Mouse (Mus musculus) heart, embryonic 15.5 days (tissue): Measurements from ENCODE around the gene Foxm1. TPM values are rescaled to one million over a fixed set of nuclear protein-coding genes. Genes with fewer than 3 reads are reported as not detected.

Experiments
- ATAC-seq: fragments of 200-750 bp; cut with Nextera tagmentation; replicated peaks from 2 replicates; pipeline ENCODE4 v1.8.0; 2017; ENCODE audit warnings: low read depth, moderate TSS enrichment; ENCODE audit not compliant: insufficient number of reproducible peaks, insufficient read depth, low FRiP score
- H3K27ac ChIP-seq: fragments of 300-500 bp; sonication (generic); 2 replicates; pipeline ENCODE4 v1.5.1; 2015; ENCODE audit warnings: mild to moderate bottlenecking, inconsistent platforms
- H3K27me3 ChIP-seq: fragments of 300-500 bp; sonication (generic); 2 replicates; pipeline ENCODE4 v1.6.1; 2015; ENCODE audit warnings: inconsistent platforms
- H3K36me3 ChIP-seq: fragments of 300-500 bp; sonication (generic); 2 replicates; pipeline ENCODE4 v1.6.1; 2015; ENCODE audit warnings: mild to moderate bottlenecking, inconsistent platforms
- H3K4me1 ChIP-seq: fragments of 300-500 bp; sonication (generic); replicated peaks from 2 replicates; pipeline ENCODE4 v1.6.1; 2015; ENCODE audit warnings: inconsistent platforms
- H3K4me2 ChIP-seq: fragments of 300-500 bp; sonication (generic); 2 replicates; pipeline ENCODE4 v1.6.1; 2015; ENCODE audit warnings: inconsistent platforms, mild to moderate bottlenecking, moderate library complexity
- H3K4me3 ChIP-seq: fragments of 300-500 bp; sonication (generic); 2 replicates; pipeline ENCODE4 v1.5.1; 2015; ENCODE audit warnings: mild to moderate bottlenecking, inconsistent platforms
- H3K9ac ChIP-seq: fragments of 300-500 bp; sonication (generic); 2 replicates; pipeline ENCODE4 v1.6.1; 2015; ENCODE audit warnings: mild to moderate bottlenecking, inconsistent platforms
- H3K9me3 ChIP-seq: fragments of 300-500 bp; sonication (generic); replicated peaks from 2 replicates; pipeline ENCODE4 v1.6.1; 2016; ENCODE audit warnings: inconsistent platforms
- WGBS: fragments of 180-500 bp; shearing (Covaris S2); methylation state at CpG from one replicate; pipeline ENCODE4 v1.1.7; 2015; ENCODE audit warnings: mixed read lengths; 5-methylcytosine and 5-hydroxymethylcytosine counted together
- polyA plus RNA-seq: library from polyadenylated mRNA; unstranded; fragments of >200 nt; fragmentation: Nextera tagmentation; extraction: Ambion mirVana; gene quantifications from 2 replicates; pipeline ENCODE4 v1.2.1, GENCODE M21; 2015

Gene Foxm1
- 18.1 and 28.4 TPM in 2 replicates for polyA plus RNA-seq

DNA sequence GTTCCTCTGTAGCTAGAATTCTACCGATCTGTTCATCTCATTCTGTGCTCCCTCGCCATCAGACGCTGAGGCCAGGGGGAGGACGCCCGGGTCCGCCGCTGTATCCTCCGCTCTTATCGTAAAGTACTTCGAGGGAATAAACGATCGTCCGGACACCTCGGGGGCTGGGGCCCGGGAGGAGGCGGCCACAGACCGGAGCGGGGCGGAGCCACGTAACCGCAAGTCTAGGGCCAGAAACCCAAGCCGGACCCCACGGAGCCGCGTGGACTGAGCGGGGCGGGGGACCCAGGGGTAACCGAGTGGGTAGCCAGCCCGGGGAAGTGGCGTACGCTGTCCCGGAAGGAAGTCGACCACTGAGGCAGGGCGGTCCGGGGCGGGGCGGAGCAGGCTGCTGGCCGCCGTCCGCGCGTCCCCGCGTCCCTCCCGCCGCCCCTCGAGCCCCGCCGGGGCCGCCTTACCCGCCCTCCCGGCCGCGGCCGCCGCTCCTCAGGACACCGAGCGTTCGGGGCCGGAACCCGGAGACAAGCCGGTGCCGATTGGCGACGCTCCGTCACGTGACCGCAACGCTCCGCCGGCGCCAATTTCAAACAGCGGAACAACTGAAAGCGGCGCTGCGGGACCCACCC lies at the start of gene Foxm1, which contains the start of gene Rhno1:
TSS of gene Foxm1 (plus strand) at position 587 of the 626 bp plus-strand sequence.
TSS of gene Rhno1 (minus strand) at position 531 of the 626 bp plus-strand sequence.
- peak within 1 kb of the TSS; percentile 80 for H3K4me3 ChIP-seq
- WGBS: under 1% methylated on average over 76 of the region's 76 CpGs
- H3K27me3 ChIP-seq: no peaks in the 10 kb centered on the region
- H3K9me3 ChIP-seq: no peaks in the 10 kb centered on the region
- H3K9ac ChIP-seq: peak within 1 kb of the TSS; percentile 76
- ATAC-seq: peak; percentile 87
- H3K4me2 ChIP-seq: peak within 1 kb of the TSS; percentile 84
- peaks cover 28% of the 10 kb centered on the region for H3K36me3 ChIP-seq
- H3K27ac ChIP-seq: peak within 1 kb of the TSS; percentile 94
- H3K4me1 ChIP-seq: peaks cover 39% of the 10 kb centered on the region

DNA sequence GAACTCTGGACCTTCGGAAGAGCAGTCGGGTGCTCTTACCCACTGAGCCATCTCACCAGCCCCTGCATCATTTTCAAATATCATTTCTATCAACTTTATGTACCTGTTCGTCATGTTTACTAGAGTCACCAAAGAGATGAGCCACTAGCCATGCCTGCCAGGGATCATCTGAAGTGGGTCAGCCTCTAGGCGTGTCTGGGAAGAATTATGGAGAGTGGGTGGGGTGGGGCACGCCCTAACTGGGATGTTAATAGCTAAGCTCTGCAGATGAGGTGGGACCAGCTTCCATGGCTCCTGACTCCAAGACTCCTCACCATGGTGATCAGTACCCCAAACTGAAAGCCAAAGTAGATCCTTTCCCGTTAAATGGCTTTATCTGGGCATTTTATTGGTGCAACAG lies 48.0 kb upstream of the Foxm1 start:
- no peaks in the 10 kb centered on the region for H3K4me1 ChIP-seq
- H3K27me3 ChIP-seq: no peaks in the 10 kb centered on the region
- H3K4me3 ChIP-seq: no peak overlapping the region
- WGBS: 84% methylated on average over 6 of the region's 6 CpGs
- H3K4me2 ChIP-seq: no peak overlapping the region
- ATAC-seq: no peak
- no peaks in the 10 kb centered on the region for H3K36me3 ChIP-seq
- H3K9me3 ChIP-seq: no peaks in the 10 kb centered on the region
- H3K27ac ChIP-seq: no peak overlapping the region
- no peak overlapping the region for H3K9ac ChIP-seq

GRCm38 (mm10) chr6:128315597-128315996 lies 47.2 kb upstream of the Foxm1 start:
- H3K27ac ChIP-seq: no peak overlapping the region
- no peak for ATAC-seq
- WGBS: 67% methylated on average over 8 of the region's 8 CpGs
- no peak overlapping the region for H3K4me3 ChIP-seq
- no peaks in the 10 kb centered on the region for H3K9me3 ChIP-seq
- no peaks in the 10 kb centered on the region for H3K36me3 ChIP-seq
- no peak overlapping the region for H3K9ac ChIP-seq
- H3K4me2 ChIP-seq: no peak overlapping the region
- H3K27me3 ChIP-seq: no peaks in the 10 kb centered on the region
- H3K4me1 ChIP-seq: no peaks in the 10 kb centered on the region

GRCm38 (mm10) chr6:128318317-128318716 lies 44.5 kb upstream of the Foxm1 start:
- Histone ChIP-seq H3K4me1 (no peaks in the 10 kb centered on the region), H3K27me3 (no peaks in the 10 kb centered on the region), H3K4me3 (no peak overlapping the region), H3K9ac (no peak overlapping the region), H3K9me3 (no peaks in the 10 kb centered on the region), H3K4me2 (no peak overlapping the region), H3K36me3 (peaks cover 19% of the 10 kb centered on the region), H3K27ac (no peak overlapping the region)
- ATAC-seq: no peak; the same call in 1 of the 2 replicates
- 6% methylated on average over 4 of the region's 4 CpGs for WGBS

DNA sequence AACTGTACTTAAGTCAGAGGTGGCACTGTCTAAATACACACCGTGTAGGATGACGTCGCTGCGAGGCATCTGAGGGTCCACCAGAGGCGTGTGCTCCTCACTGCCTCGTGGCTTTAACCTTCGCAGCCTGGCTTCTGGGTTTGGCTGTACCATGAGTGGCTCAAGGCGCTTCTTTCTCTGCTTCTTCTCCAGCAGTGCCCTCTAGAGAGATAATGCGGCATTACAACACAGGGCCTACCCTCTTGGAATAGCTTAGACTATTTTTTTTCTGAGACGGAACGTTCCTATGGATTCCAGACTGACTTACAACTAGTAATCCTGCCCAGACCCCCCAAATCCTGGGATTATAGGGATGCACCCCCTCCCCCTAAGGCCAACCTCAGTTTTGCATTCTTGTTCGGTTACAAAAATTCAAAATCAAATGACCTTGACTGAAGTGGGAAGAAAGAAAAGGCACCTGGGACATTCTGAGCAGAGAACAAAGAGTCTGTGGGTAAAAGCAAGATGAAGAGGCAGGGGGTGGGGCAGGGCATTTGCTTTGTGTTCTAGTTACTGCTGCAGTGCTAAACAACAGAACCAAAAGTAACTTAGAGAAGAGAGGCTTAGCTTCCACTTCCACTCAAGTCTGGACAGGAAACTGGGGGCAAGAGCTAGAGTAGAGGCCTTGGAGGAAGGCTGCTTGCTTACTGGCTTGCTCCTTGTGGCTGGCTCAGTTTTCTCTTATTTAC lies 28.2 kb upstream of the Foxm1 start:
- Histone ChIP-seq H3K4me2 (peak overlapping the region; percentile 33; the same call in 1 of the 2 replicates), H3K9me3 (peaks cover under 1% of the 10 kb centered on the region; the same call in 1 of the 2 replicates), H3K4me1 (peaks cover 15% of the 10 kb centered on the region), H3K27me3 (no peaks in the 10 kb centered on the region), H3K9ac (no peak overlapping the region), H3K36me3 (peaks cover 16% of the 10 kb centered on the region), H3K4me3 (no peak overlapping the region), H3K27ac (peak overlapping the region; percentile 25; the same call in 1 of the 2 replicates)
- peak; percentile 41; the same call in 1 of the 2 replicates for ATAC-seq
- WGBS: 10% methylated on average over 12 of the region's 12 CpGs

- no peaks in the 10 kb centered on the region for H3K36me3 ChIP-seq
- H3K4me3 ChIP-seq: no peak overlapping the region
- WGBS: 81% methylated on average over 7 of the region's 7 CpGs
Measured at GRCm38 (mm10) chr6:128337467-128337866, 25.3 kb upstream of the Foxm1 start.

DNA sequence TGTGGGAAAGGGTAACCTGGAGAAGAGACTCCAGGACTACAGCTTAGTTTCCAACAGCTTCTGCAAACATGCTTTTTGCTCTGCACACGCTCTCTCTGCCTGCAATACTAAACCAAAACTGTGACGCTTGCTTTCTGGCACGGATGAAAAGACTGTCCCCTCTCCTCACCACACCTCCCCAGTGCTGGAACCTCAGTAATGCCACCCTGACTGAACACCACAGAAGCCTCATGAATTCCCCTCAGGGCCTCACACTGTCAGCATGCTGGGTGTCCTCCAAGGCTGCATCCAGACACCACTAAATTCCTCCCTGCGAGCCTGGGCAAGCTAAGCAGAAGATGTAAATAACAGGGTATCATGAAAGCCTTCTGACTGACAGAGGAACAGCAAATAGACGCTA lies 23.9 kb upstream of the Foxm1 start:
- Histone ChIP-seq H3K9me3 (no peaks in the 10 kb centered on the region), H3K4me3 (no peak overlapping the region), H3K9ac (no peak overlapping the region), H3K36me3 (no peaks in the 10 kb centered on the region), H3K27me3 (no peaks in the 10 kb centered on the region), H3K27ac (no peak overlapping the region), H3K4me1 (peaks cover 15% of the 10 kb centered on the region), H3K4me2 (no peak overlapping the region)
- WGBS: 34% methylated on average over 5 of the region's 5 CpGs
- ATAC-seq: peak; percentile 62

More at GRCm38 (mm10) chr6:128337467-128337866, 25.3 kb upstream of the Foxm1 start:
- Histone ChIP-seq H3K4me2 (no peak overlapping the region), H3K9me3 (no peaks in the 10 kb centered on the region), H3K4me1 (peaks cover 15% of the 10 kb centered on the region), H3K27me3 (no peaks in the 10 kb centered on the region), H3K27ac (no peak overlapping the region), H3K9ac (no peak overlapping the region)
- no peak for ATAC-seq

DNA sequence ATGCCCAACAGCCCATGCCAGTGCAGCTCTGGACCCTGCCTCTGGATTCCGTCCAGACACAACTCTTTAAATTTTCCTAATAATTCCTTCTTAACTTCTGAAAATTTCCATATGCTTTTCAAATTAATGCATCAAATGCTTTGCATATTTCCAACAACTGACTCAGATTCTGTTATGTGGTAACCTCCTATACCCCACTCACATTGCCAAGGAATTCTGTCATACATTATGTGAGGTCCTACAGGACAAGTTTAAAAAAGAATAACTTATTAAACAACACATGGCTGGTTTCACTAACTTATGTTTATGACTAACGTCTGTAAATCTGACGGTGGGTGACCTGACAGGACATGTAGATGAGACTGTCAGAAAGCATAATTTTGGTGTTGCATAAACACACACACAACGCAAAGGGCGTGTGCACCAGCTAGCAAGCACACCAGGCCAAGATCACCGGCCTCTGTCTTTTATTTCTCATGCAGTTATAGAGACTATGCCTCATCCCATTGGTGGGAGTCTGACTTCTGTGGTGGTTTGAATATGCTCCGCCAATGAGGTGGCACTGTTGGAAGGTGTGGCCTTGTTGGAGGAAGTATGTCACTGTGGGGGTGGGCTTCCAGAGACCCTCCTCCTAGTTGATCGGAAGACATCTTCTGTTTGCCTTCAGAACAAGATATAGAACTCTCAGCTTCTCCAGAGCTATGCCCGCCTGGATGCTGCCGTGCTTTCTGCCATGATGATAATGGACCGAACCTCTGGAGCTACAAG lies 20.6 kb upstream of the Foxm1 start:
- ATAC-seq: no peak
- Histone ChIP-seq H3K4me1 (peaks cover 6% of the 10 kb centered on the region), H3K27me3 (no peaks in the 10 kb centered on the region), H3K4me3 (no peak overlapping the region), H3K27ac (no peak overlapping the region), H3K36me3 (no peaks in the 10 kb centered on the region), H3K9me3 (no peaks in the 10 kb centered on the region), H3K9ac (no peak overlapping the region), H3K4me2 (no peak overlapping the region)
- 89% methylated on average over 11 of the region's 11 CpGs for WGBS

DNA sequence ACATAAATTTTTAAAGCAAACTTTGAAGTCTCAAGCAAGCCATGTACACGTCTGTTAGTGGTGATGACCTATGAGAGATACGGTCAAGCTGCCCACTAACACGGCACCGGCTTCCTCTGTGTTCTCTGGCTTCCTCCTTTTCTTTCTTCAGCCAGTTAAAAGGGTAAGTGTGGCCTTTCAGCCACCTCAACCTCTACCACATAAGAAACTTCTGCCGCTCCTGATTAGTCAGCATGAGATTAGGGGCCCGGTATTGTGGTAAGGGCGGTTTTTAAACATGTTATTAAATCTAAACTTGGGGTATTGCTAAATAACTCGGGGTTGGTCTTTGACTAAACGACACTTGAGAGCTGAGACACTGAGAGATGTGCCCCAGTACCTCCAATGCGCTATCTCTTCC lies 17.1 kb upstream of the Foxm1 start:
- Histone ChIP-seq H3K27me3 (no peaks in the 10 kb centered on the region), H3K4me1 (no peaks in the 10 kb centered on the region), H3K4me3 (no peak overlapping the region), H3K4me2 (no peak overlapping the region), H3K9me3 (no peaks in the 10 kb centered on the region), H3K27ac (no peak overlapping the region), H3K9ac (no peak overlapping the region), H3K36me3 (peaks cover 3% of the 10 kb centered on the region; the same call in 1 of the 2 replicates)
- WGBS: 81% methylated on average over 10 of the region's 10 CpGs
- ATAC-seq: no peak

- Histone ChIP-seq H3K9ac (no peak overlapping the region), H3K4me1 (no peaks in the 10 kb centered on the region), H3K36me3 (peaks cover 3% of the 10 kb centered on the region; the same call in 1 of the 2 replicates), H3K9me3 (no peaks in the 10 kb centered on the region), H3K4me3 (no peak overlapping the region), H3K4me2 (no peak overlapping the region), H3K27me3 (no peaks in the 10 kb centered on the region), H3K27ac (no peak overlapping the region)
- 82% methylated on average over 6 of the region's 6 CpGs for WGBS
- ATAC-seq: no peak
Measured at GRCm38 (mm10) chr6:128346782-128347181, 16.0 kb upstream of the Foxm1 start.

DNA sequence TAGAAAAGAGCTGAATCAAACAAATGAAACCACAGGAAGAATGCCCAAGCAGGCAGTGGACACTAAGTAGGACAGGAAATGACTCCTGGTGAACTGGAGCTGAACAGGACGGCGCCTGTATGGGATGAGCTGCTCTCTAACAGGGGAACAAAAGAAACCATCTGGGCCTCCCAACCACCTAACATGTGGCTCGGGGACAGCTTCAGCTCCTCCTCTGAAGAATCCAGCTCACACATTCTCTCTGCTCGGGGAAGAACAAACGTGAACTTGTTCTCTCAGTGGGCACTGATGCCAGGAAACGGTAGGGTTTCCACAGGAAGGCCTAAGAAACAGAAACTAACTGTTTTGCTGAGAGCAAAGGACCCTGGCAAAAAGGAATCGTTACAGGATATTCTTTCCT lies 13.1 kb upstream of the Foxm1 start:
- Histone ChIP-seq H3K27me3 (no peaks in the 10 kb centered on the region), H3K9me3 (no peaks in the 10 kb centered on the region), H3K4me1 (peaks cover 7% of the 10 kb centered on the region), H3K4me3 (no peak overlapping the region), H3K36me3 (peaks cover 3% of the 10 kb centered on the region; the same call in 1 of the 2 replicates), H3K27ac (no peak overlapping the region; the same call in 1 of the 2 replicates), H3K9ac (no peak overlapping the region), H3K4me2 (no peak overlapping the region)
- ATAC-seq: no peak
- 54% methylated on average over 7 of the region's 7 CpGs for WGBS
